Mouse (Mus musculus): ENCODE measurements around the gene Alad.

DNA sequence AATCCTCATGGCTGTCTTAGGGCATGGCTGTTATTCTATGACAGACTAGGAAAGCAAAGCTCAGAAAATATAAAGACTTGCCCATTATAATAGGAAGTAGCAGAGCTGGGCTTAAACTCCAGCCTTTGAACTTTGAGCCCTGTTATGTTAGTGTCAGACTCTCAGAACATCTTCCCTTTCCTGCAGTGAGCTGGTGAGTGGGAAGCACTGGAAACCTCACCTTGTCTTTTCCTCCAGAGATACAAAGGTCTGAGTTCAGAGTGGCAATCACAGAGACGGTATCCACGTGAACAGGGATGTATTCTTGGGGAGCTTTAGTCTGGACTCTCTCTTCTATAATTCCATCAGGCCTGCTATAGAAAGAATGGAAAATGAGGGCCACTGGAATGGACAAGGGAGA, 56.6 kb downstream of the Alad start:
- TF ChIP-seq CTCF (IDR thresholded peaks at IDR 0.05; ENCODE audit: borderline replicate concordance, extremely low read depth, insufficient read depth, insufficient read length), result no peak
- TF ChIP-seq POLR2A (IDR thresholded peaks at IDR 0.05; ENCODE audit: borderline replicate concordance, extremely low read depth, insufficient read depth, insufficient read length, poor library complexity, severe bottlenecking), result no peak

Measured in brain, embryonic 14.5 days (tissue).